Mouse (Mus musculus): ENCODE data around the gene Sh2d6. TPM values are rescaled to one million over a fixed set of nuclear protein-coding genes. Genes with fewer than 3 reads are reported as not detected.

Sh2d6 gene
- total and polyA plus RNA-seq, 2 experiments from 2014 or later: not detected

- no peaks in the 10 kb centered on the region for H3K9me3 ChIP-seq (replicated peaks; ENCODE audit: control insufficient read depth, low read length)
- WGBS: 27% methylated on average over 3 of the region's 3 CpGs
- no peaks in the 10 kb centered on the region for H3K27me3 ChIP-seq (ENCODE audit: control insufficient read depth, insufficient read depth, low read length)
- DNase-seq (ENCODE audit: low spot score): peak; percentile 48
- no peak overlapping the region for H3K27ac ChIP-seq (ENCODE audit: low read depth)
- no peaks in the 10 kb centered on the region for H3K36me3 ChIP-seq (replicated peaks; ENCODE audit: control insufficient read depth, insufficient read depth, low read length)
- no peak overlapping the region for H3K9ac ChIP-seq (replicated peaks; ENCODE audit: low read depth, low read length)
- ATAC-seq (ENCODE audit: insufficient read depth, low read depth): peak; percentile 61; the same call in 1 of the 2 replicates
- H3K4me3 ChIP-seq (ENCODE audit: low read depth, low read length): no peak overlapping the region
- no peak overlapping the region for H3K4me2 ChIP-seq (ENCODE audit: low read depth, low read length)
- no peak for TF ChIP-seq EP300 (IDR thresholded peaks at IDR 0.05; ENCODE audit: low read depth)
- TF ChIP-seq CTCF (IDR thresholded peaks at IDR 0.05; ENCODE audit: low read depth): no peak
- peaks cover 24% of the 10 kb centered on the region for H3K4me1 ChIP-seq (ENCODE audit: control insufficient read depth, insufficient read depth)
Measured at GRCm38 (mm10) chr6:72488850-72489249, 32.7 kb downstream of the Sh2d6 start.

GRCm38 (mm10) chr6:72487282-72487681 is 34.2 kb downstream of the Sh2d6 start:
- TF ChIP-seq CTCF (IDR thresholded peaks at IDR 0.05; ENCODE audit: low read depth): no peak
- TF ChIP-seq EP300 (IDR thresholded peaks at IDR 0.05; ENCODE audit: low read depth): no peak
- H3K4me1 ChIP-seq (ENCODE audit: control insufficient read depth, insufficient read depth): peaks cover 14% of the 10 kb centered on the region; the same call in 1 of the 2 replicates
- 64% methylated on average over 3 of the region's 3 CpGs for WGBS

DNA sequence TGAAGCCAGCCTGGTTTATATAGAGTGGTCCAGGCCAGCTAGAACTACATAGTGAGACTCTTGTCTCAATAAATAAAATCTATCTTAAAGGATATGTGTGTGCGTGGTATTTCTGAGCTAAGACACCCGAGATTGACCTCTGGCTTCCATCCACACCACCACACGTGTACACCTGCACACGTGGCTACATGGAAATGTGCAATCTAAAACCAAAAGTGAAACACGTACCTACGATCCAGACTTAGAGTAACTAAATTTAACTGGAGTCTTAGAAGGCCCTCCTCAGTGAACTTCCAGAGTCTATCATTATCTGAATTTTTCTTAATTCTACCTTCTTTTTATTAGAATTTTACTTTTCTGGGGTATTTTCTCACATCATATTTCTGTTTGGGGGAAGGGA is 35.2 kb downstream of the Sh2d6 start:
- Histone ChIP-seq H3K4me1 (ENCODE audit: control insufficient read depth, insufficient read depth) (peaks cover 14% of the 10 kb centered on the region; the same call in 1 of the 2 replicates), H3K36me3 (replicated peaks; ENCODE audit: control insufficient read depth, insufficient read depth, low read length) (no peaks in the 10 kb centered on the region), H3K4me3 (ENCODE audit: low read depth, low read length) (no peak overlapping the region), H3K27me3 (ENCODE audit: control insufficient read depth, insufficient read depth, low read length) (no peaks in the 10 kb centered on the region), H3K9me3 (replicated peaks; ENCODE audit: control insufficient read depth, low read length) (no peaks in the 10 kb centered on the region), H3K9ac (replicated peaks; ENCODE audit: low read depth, low read length) (no peak overlapping the region), H3K27ac (ENCODE audit: low read depth) (no peak overlapping the region), H3K4me2 (ENCODE audit: low read depth, low read length) (no peak overlapping the region)
- TF ChIP-seq EP300 (IDR thresholded peaks at IDR 0.05; ENCODE audit: low read depth) (no peak), CTCF (IDR thresholded peaks at IDR 0.05; ENCODE audit: low read depth) (no peak)
- DNase-seq (ENCODE audit: low spot score) (no peak), ATAC-seq (ENCODE audit: insufficient read depth, low read depth) (no peak)
- WGBS: 85% methylated on average over 6 of the region's 6 CpGs

More at GRCm38 (mm10) chr6:72487282-72487681, 34.2 kb downstream of the Sh2d6 start:
- H3K27ac ChIP-seq (ENCODE audit: low read depth): no peak overlapping the region
- H3K36me3 ChIP-seq (replicated peaks; ENCODE audit: control insufficient read depth, insufficient read depth, low read length): no peaks in the 10 kb centered on the region
- H3K9me3 ChIP-seq (replicated peaks; ENCODE audit: control insufficient read depth, low read length): no peaks in the 10 kb centered on the region
- DNase-seq (ENCODE audit: low spot score) (no peak), ATAC-seq (ENCODE audit: insufficient read depth, low read depth) (no peak)
- no peak overlapping the region for H3K4me2 ChIP-seq (ENCODE audit: low read depth, low read length)
- no peaks in the 10 kb centered on the region for H3K27me3 ChIP-seq (ENCODE audit: control insufficient read depth, insufficient read depth, low read length)
- no peak overlapping the region for H3K9ac ChIP-seq (replicated peaks; ENCODE audit: low read depth, low read length)
- H3K4me3 ChIP-seq (ENCODE audit: low read depth, low read length): no peak overlapping the region

- ATAC-seq (ENCODE audit: insufficient read depth, low read depth): no peak
- no peak for DNase-seq (ENCODE audit: low spot score)
- H3K36me3 ChIP-seq (replicated peaks; ENCODE audit: control insufficient read depth, insufficient read depth, low read length): no peaks in the 10 kb centered on the region
- H3K4me2 ChIP-seq (ENCODE audit: low read depth, low read length): no peak overlapping the region
- no peak for TF ChIP-seq CTCF (IDR thresholded peaks at IDR 0.05; ENCODE audit: low read depth)
- TF ChIP-seq EP300 (IDR thresholded peaks at IDR 0.05; ENCODE audit: low read depth): no peak
- no peak overlapping the region for H3K4me3 ChIP-seq (ENCODE audit: low read depth, low read length)
- no peaks in the 10 kb centered on the region for H3K27me3 ChIP-seq (ENCODE audit: control insufficient read depth, insufficient read depth, low read length)
- peaks cover 13% of the 10 kb centered on the region; the same call in 1 of the 2 replicates for H3K4me1 ChIP-seq (ENCODE audit: control insufficient read depth, insufficient read depth)
- H3K9ac ChIP-seq (replicated peaks; ENCODE audit: low read depth, low read length): no peak overlapping the region
- H3K27ac ChIP-seq (ENCODE audit: low read depth): no peak overlapping the region
- no peaks in the 10 kb centered on the region for H3K9me3 ChIP-seq (replicated peaks; ENCODE audit: control insufficient read depth, low read length)
- 59% methylated on average over 4 of the region's 4 CpGs for WGBS
Measured at GRCm38 (mm10) chr6:72484887-72485286, 36.6 kb downstream of the Sh2d6 start.

DNA sequence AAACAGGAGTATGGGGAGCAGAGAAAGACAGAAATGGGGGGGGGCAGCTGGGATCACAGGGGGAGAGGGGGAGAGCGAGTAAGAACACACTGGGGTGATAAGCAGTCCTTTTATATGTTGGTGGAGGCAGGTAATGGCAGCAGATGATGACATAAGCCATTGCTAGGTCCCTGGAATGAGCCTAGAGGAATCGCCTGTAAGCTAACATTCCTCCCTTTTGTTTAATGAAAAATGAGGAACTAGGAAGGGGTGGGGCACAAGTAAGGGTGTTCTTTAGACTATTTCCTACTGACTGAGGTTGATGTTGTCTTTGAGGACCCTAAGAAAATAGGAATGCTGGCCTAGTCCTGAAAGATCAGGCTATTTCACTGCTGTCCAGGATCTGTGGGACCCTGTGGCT is 39.4 kb downstream of the Sh2d6 start:
- ATAC-seq (ENCODE audit: insufficient read depth, low read depth) (no peak), DNase-seq (ENCODE audit: low spot score) (no peak)
- 67% methylated on average over 2 of the region's 2 CpGs for WGBS
- Histone ChIP-seq H3K4me2 (ENCODE audit: low read depth, low read length) (no peak overlapping the region), H3K27ac (ENCODE audit: low read depth) (no peak overlapping the region), H3K4me3 (ENCODE audit: low read depth, low read length) (no peak overlapping the region), H3K9me3 (replicated peaks; ENCODE audit: control insufficient read depth, low read length) (no peaks in the 10 kb centered on the region), H3K36me3 (replicated peaks; ENCODE audit: control insufficient read depth, insufficient read depth, low read length) (no peaks in the 10 kb centered on the region), H3K9ac (replicated peaks; ENCODE audit: low read depth, low read length) (no peak overlapping the region), H3K4me1 (ENCODE audit: control insufficient read depth, insufficient read depth) (no peaks in the 10 kb centered on the region), H3K27me3 (ENCODE audit: control insufficient read depth, insufficient read depth, low read length) (no peaks in the 10 kb centered on the region)
- TF ChIP-seq CTCF (IDR thresholded peaks at IDR 0.05; ENCODE audit: low read depth) (no peak), EP300 (IDR thresholded peaks at IDR 0.05; ENCODE audit: low read depth) (no peak)

DNA sequence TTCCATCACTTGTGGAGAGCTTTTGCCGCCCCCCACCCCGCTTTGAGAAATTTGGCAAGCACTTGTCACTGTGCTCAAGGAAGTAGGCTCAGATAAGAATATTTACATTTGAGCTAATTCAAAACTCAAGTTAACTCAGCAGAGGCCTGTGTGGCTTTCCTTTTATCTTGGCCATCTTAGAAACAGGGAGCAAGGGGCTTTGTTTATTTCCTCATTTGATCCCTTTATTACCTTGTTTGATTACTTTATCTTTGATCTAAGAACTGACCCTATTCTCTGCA is 41.1 kb downstream of the Sh2d6 start:
- Histone ChIP-seq H3K4me3 (ENCODE audit: low read depth, low read length) (no peak overlapping the region), H3K4me2 (ENCODE audit: low read depth, low read length) (no peak overlapping the region), H3K27me3 (ENCODE audit: control insufficient read depth, insufficient read depth, low read length) (no peaks in the 10 kb centered on the region), H3K9ac (replicated peaks; ENCODE audit: low read depth, low read length) (no peak overlapping the region), H3K4me1 (ENCODE audit: control insufficient read depth, insufficient read depth) (0 out of 2 replicates have a peak, but pooled peaks cover 3% of the 10 kb centered on the region), H3K9me3 (replicated peaks; ENCODE audit: control insufficient read depth, low read length) (no peaks in the 10 kb centered on the region), H3K27ac (ENCODE audit: low read depth) (no peak overlapping the region), H3K36me3 (replicated peaks; ENCODE audit: control insufficient read depth, insufficient read depth, low read length) (no peaks in the 10 kb centered on the region)
- WGBS: 31% methylated on average over 2 of the region's 2 CpGs
- DNase-seq (ENCODE audit: low spot score) (no peak), ATAC-seq (ENCODE audit: insufficient read depth, low read depth) (no peak)
- TF ChIP-seq CTCF (IDR thresholded peaks at IDR 0.05; ENCODE audit: low read depth) (no peak), EP300 (IDR thresholded peaks at IDR 0.05; ENCODE audit: low read depth) (no peak)

All from heart, postnatal 0 days (tissue).